Mouse (Mus musculus) spleen, adult 2 months (tissue): ENCODE data around the gene Sdhaf2.

Experiments
- CTCF ChIP-seq: fragments of 200-500 bp; IDR thresholded peaks from 2 replicates; pipeline ENCODE4 v1.5.1; 2011; ENCODE audit warnings: mild to moderate bottlenecking, inconsistent platforms; ENCODE audit not compliant: insufficient read depth, insufficient read length, insufficient replicate concordance; ENCODE audit errors: extremely low read depth
- POLR2A ChIP-seq: fragments of 200-500 bp; IDR thresholded peaks from 2 replicates; pipeline ENCODE4 v1.6.1; 2011; ENCODE audit warnings: low read depth, low read length, inconsistent platforms

DNA sequence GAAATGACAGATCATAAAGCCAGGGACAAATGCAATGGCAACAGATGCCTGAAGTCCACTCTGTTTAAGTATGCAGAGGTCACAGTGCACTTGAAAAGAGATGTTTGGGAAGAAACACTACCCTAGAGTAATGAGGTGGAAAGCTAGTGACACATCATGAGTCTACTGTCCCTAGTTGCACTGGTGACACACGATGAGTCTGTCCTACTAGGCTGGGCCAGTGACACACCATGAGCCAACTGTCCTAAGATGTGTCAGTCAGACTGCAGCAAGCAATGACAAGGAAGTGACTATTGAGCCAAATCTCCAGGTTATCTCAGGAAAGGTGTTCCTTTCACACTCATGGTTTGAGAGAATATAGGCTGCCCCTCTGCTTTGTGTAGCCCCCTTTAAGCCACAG, 30.3 kb downstream of the Sdhaf2 start:
- no peak for TF ChIP-seq CTCF
- TF ChIP-seq POLR2A, result no peak
